Mouse (Mus musculus): ENCODE measurements around the gene Fnip2.

DNA sequence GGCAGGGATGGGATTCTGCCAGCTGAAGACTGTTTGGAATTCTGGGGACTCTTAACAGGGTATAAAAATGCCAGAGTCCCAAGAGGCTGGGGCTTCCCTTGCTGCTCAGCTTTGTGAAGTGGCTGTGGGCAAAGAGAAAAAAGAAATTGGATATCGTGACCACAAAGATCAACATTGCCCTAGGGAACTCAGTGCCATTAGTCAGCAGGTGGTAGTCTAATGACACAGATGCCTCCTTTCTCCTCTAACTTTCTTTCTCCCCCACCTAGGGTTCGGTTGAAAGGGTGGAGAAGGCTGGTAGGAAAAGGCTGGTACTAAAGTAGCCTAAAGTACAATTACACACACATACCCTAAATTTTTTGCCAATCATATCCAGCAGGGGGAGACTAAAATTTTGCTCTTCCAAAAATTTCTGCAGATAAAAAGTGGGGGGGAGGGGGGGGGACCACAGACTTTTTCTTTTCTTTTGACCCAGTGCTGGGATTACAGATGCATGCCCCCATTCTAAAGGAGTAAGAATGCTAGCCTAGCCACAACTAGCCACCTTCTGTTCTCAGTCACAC, 66.3 kb downstream of the Fnip2 start:
- TF ChIP-seq CTCF (IDR thresholded peaks at IDR 0.05) (peak; percentile 43), EP300 (IDR thresholded peaks at IDR 0.05; ENCODE audit: insufficient read depth, low read depth, low read length) (no peak)
